Mouse (Mus musculus): ENCODE results near the gene Kctd19.

The Kctd19 gene

DNA sequence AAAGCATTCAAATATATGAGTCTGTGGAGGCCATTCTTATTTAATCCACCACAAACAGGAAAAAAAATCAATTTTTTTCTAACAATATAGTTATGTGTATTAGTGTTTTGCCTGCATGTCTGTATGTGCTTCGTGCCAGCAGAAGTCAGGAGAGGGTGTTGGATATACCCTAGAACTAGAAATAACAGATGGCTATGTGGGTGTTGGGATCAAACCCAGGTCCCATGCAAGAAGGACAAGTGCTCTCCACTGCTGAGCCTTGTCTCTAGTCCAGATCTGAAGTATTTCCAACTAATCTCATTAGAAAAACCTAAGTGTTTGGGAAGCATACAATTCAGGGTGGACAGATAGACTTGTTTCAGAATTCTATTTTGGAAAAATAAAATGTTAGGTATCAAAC lies 8.7 kb upstream of the Kctd19 start:
- DNase-seq (ENCODE audit: low read depth, low spot score), result no peak

- no peak for DNase-seq (ENCODE audit: low read depth, low spot score)
Observed at GRCm38 (mm10) chr8:105419800-105420199, 6.5 kb upstream of the Kctd19 start.

- no peak for DNase-seq (ENCODE audit: low read depth, low spot score)
Observed at GRCm38 (mm10) chr8:105418992-105419391, 5.7 kb upstream of the Kctd19 start.

- no peak for DNase-seq (ENCODE audit: low read depth, low spot score)
Observed at GRCm38 (mm10) chr8:105409947-105410346, 3.4 kb downstream of the Kctd19 start.

- DNase-seq (ENCODE audit: low read depth, low spot score), result no peak
Observed at GRCm38 (mm10) chr8:105408331-105408730, 5.0 kb downstream of the Kctd19 start.

GRCm38 (mm10) chr8:105406416-105406815 lies 6.9 kb downstream of the Kctd19 start:
- peak; percentile 13 for DNase-seq (ENCODE audit: low read depth, low spot score)

GRCm38 (mm10) chr8:105404496-105404895 lies 8.8 kb downstream of the Kctd19 start:
- DNase-seq (ENCODE audit: low read depth, low spot score), result no peak

- no peak for DNase-seq (ENCODE audit: low read depth, low spot score)
Observed at GRCm38 (mm10) chr8:105403467-105403866, 9.8 kb downstream of the Kctd19 start.

GRCm38 (mm10) chr8:105400016-105400415 lies 13.3 kb downstream of the Kctd19 start:
- DNase-seq (ENCODE audit: low read depth, low spot score), result no peak

GRCm38 (mm10) chr8:105397747-105398146 lies 15.6 kb downstream of the Kctd19 start:
- DNase-seq (ENCODE audit: low read depth, low spot score), result peak; percentile 15

- no peak for DNase-seq (ENCODE audit: low read depth, low spot score)
Observed at GRCm38 (mm10) chr8:105393915-105394314, 19.4 kb downstream of the Kctd19 start.

GRCm38 (mm10) chr8:105393089-105393787 lies 20.1 kb downstream of the Kctd19 start:
- no peak for DNase-seq (ENCODE audit: low read depth, low spot score)

DNA sequence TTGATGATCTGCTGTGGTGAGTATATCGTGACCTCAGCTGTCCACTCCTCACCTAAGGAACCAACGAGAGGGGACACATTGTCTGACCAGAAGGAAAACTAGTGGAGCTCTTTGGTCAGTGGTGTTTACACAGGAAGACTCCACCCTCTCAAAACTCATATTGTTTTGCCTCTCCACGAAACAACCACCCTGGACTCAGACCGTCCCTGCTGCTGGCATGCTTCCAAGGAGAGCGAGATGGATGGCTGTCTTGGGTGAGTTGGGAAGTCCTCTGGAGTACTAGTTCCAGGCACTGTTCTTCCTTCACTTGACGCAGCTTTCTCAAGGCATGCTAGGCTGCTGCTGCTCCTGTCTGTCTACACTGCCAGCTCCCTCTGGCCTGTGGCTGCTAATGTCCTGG lies 24.2 kb downstream of the Kctd19 start:
- no peak for DNase-seq (ENCODE audit: low read depth, low spot score)

- no peak for DNase-seq (ENCODE audit: low read depth, low spot score)
Observed at GRCm38 (mm10) chr8:105387151-105387550, 26.2 kb downstream of the Kctd19 start.

- DNase-seq (ENCODE audit: low read depth, low spot score), result no peak
Observed at GRCm38 (mm10) chr8:105384070-105384469, 29.2 kb downstream of the Kctd19 start.

DNA sequence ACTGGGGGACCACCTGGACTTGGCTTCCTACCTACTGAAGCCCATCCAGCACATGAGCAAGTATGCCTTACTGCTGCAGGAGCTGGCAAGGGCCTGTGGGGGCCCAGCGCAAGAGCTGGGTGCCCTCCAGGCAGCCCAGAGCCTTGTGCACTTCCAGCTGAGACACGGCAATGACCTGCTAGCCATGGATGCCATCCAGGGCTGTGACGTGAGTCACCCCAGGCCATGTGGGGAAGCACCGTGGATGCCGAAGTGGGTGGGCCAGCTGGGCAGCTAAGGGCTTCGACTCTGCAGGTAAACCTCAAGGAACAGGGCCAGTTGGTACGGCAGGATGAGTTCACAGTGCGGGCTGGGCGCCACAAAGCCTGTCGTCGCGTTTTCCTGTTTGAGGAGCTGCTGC lies 33.0 kb downstream of the Kctd19 start:
- DNase-seq (ENCODE audit: low read depth, low spot score), result no peak

GRCm38 (mm10) chr8:105378673-105379072 lies 34.6 kb downstream of the Kctd19 start:
- no peak for DNase-seq (ENCODE audit: low read depth, low spot score)

DNA sequence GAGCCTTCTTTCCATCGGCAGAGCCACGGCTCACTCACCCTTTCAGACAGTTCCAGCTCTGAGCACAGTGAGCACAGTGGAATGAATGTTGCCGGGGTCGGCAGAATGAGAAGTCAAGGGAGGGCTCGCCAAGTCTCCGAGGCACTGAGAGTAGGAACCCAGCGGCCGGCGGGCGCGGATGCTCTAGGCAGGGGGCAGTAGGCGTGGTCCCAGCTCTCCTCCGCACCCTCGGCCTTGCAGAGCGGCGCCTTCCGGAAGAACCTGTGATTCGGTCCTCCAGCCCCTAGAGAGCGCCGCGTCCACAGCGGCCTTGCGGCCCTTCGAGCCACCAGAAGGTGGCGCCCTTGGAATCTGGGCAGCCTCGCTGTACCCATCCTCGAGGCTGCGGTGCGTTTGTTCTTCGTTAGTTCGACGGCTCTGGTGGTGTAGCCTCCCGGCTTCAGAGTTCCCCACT lies 38.8 kb downstream of the Kctd19 start:
- no peak for DNase-seq (ENCODE audit: low read depth, low spot score)

DNA sequence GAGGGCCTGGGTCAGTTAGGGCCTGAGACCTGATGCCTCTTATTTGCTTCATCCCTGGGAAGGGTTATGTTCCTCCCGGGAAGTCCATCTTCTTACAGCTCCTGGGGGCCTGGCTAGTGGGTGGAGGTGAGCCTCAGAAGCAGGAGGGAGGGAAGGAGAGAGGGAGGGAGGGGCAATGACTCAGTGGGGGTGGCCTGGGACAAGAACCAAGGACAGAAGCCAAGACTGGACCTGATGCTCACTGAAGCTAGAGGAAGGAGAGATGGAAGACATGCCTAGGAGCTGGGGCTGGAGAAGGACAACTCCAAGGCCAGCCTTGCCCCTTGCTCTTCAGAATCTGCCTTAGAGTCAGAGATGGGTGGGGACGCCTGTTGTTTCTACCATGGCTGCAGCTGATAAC lies 40.3 kb downstream of the Kctd19 start, which contains the start of gene Plekhg4:
TSS of gene Plekhg4 (plus strand) at position 243 of the 400 bp plus-strand sequence.
- DNase-seq (ENCODE audit: low read depth, low spot score), result no peak

- DNase-seq (ENCODE audit: low read depth, low spot score), result no peak
Observed at GRCm38 (mm10) chr8:105372473-105372872, 40.8 kb downstream of the Kctd19 start.

- DNase-seq (ENCODE audit: low read depth, low spot score), result no peak
Observed at GRCm38 (mm10) chr8:105367107-105367506, 46.2 kb downstream of the Kctd19 start.

DNA sequence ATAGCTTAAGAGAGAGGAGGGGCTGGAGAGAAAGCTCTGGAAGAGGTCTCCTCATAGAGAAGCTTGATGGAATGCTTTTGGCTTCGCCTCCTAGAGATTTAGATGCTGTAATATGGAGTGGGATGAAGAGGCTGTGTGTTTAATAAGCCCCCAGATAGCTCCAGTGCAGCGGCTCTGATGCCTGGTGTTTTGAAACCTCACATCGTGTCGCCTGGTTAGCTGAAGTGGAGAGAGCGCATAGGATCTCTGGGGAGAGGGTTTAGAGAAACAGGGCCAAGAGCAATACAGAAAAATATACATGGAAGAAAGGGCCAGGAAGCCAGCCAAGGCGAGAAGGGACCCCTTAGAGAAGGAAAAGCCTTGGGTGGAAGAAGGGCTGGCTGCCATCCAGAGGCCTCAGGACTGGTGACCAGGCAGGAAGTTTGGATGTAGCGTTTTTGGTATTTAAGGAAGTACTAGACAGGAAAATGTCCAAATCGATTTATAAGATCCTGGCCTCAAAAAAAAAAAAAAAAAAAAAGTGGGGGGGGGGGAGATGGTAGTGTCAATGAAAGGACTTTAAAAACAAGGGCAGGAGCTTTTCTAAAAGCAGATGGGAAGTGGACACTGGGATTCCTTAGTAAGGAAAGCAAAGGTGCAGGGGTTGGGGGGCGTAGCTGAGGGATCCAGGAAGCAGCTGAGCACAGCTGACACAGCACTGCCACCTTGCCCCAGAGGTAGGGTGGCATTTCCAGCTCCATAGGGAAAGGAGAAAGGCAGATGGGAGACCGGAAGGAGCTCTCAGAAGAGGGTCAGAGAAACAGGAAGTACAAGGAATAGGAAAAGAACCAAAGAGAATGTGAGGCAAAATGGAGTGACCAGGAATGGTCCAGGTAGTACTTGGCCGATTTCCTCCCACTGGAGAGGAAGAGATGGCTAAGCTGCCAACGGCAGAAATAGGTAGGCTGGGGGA lies 51.3 kb downstream of the Kctd19 start:
- DNase-seq (ENCODE audit: low read depth, low spot score), result no peak

DNA sequence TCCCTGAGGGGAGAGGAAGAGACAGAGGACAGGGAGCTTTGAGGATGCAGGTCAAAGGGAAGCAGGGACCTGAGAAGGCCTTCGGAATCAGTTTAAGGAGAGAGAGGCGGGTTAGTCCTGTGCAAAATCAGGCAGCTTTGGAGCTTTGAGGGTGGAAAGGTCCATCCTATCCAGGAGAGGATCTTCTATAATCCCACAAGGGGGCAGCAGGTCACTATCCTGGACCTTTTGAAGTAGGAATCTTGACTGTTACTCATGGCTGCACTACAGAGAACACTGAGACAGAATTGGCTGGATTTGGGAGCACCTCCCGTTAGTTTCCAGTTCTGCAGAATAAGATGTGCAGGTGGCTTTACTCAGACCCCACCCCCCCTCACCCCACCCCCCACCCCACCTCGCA lies 53.7 kb downstream of the Kctd19 start:
- DNase-seq (ENCODE audit: low read depth, low spot score), result no peak

Data from telencephalon, adult 2 months (tissue).